Mouse (Mus musculus): ENCODE data around the gene Zdbf2.

- TF ChIP-seq GATA1 (IDR thresholded peaks at IDR 0.05; ENCODE audit: low read length), result no peak
- no peak for TF ChIP-seq TAL1 (IDR thresholded peaks at IDR 0.05; ENCODE audit: low read length)
Observed at GRCm38 (mm10) chr1:63309661-63310060, 36.6 kb downstream of the Zdbf2 start.

Data from erythroblast, embryonic 14.5 days (primary cell).